Mouse (Mus musculus) liver, embryonic 14.5 days (tissue): Measurements from ENCODE around the gene B4galnt1.

Source experiments
- CTCF ChIP-seq: IDR thresholded peaks from 2 replicates; pipeline ENCODE4 v1.5.1; 2016; ENCODE audit warnings: antibody characterized with exemption, low read depth, control low read depth
- EP300 ChIP-seq: IDR thresholded peaks from 2 replicates; pipeline ENCODE4 v1.6.1; 2016; ENCODE audit warnings: antibody characterized with exemption, low read depth

DNA sequence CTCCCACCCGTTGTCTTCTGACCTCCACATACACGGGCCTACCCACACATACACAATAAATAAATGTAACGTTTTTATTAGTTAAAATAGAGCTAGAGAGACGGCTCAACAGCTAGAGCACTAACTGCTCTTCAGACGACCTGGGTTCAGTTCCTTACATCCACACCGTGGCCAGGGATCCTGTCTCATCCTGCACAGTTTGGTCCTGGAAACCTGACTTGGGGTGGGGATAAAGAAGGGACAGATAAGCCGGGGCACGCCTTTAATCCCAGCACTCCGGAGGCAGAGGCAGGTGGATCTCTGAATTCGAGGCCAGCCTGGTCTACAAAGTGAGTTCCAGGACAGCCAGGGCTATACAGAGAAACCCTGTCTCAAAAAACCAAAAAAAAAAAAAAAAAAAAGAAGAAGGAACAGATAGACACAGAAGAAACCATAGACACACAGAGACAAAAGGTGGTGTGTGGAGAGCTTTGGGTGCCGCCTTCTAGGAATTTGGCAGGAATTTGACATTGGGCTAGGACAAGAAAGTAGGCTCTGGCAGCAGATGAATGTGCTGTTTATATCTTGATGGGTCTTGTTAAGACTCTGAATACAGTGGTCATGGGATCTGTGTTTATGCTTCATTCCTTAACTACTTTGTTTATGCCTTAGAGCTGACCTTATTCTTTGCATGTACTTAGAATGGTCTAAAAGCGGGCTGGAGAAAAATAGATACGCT, 48.8 kb downstream of the B4galnt1 start:
- TF ChIP-seq CTCF (no peak), EP300 (no peak)
